Mouse (Mus musculus): ENCODE measurements around the gene Nrn1l.

- no peak for TF ChIP-seq POLR2A (IDR thresholded peaks at IDR 0.05; ENCODE audit: borderline replicate concordance, extremely low read depth, insufficient read depth, insufficient read length, poor library complexity, severe bottlenecking)
- TF ChIP-seq CTCF (IDR thresholded peaks at IDR 0.05; ENCODE audit: borderline replicate concordance, extremely low read depth, insufficient read depth, insufficient read length): no peak
These were observed 34.1 kb upstream of the Nrn1l start for GRCm38 (mm10) chr8:105859314-105859713.

All from brain, embryonic 14.5 days (tissue).